Mouse (Mus musculus) midbrain, embryonic 12.5 days (tissue): ENCODE measurements around the gene Dph5. TPM values are rescaled to one million over a fixed set of nuclear protein-coding genes. Genes with fewer than 3 reads are reported as not detected.

ENCODE experiments used
- microRNA-seq: library from miRNA; unstranded; fragments of <30 nt; microRNA quantifications from one replicate; pipeline ENCODE4, GENCODE M21; 2017
- polyA plus RNA-seq: library from polyadenylated mRNA; unstranded; fragments of >200 nt; fragmentation: Nextera tagmentation; extraction: Ambion mirVana; gene quantifications from 2 replicates; pipeline ENCODE4 v1.2.1, GENCODE M21; 2016

Gene Dph5
- polyA plus RNA-seq, 1 experiment from 2014 or later, result 26.8 TPM

Small RNA genes lying within 50 kb of the gene (microRNA-seq; reads per million reads assigned to microRNA genes)
- not detected for gene Mir669n

Other genes with a start within 250 kb of the Dph5 start
- 20.8 and 21.2 TPM in 2 replicates for gene S1pr1, start 172.8 kb upstream of the Dph5 start, polyA plus RNA-seq
- 16.8 and 23.5 TPM in 2 replicates for gene Slc30a7, start 119.6 kb downstream of the Dph5 start, polyA plus RNA-seq
- gene Extl2, start 119.6 kb downstream of the Dph5 start, polyA plus RNA-seq, result 24.8 and 25.7 TPM in 2 replicates
- gene Vcam1, start 241.9 kb downstream of the Dph5 start, polyA plus RNA-seq, result 50.2 and 53.7 TPM in 2 replicates